Mouse (Mus musculus) cerebellum, postnatal 36 days (tissue): ENCODE measurements around the gene Pigl.
A peak's percentile ranks its signal among the peaks of the same experiment; 100 is the strongest.

Experiments used
- DNase-seq, 2 experiments: peaks; one replicate each; pipeline ENCODE4 v3.0.0; 2021 to 2022; ENCODE audit warnings: mixed read lengths in 2 of 2

Pigl gene

GRCm38 (mm10) chr11:62537089-62537488 is 78.8 kb downstream of the Pigl start:
- no peak for DNase-seq

GRCm38 (mm10) chr11:62537590-62537989 is 79.3 kb downstream of the Pigl start:
- peak in 1 of 2 experiments; percentile 16 for DNase-seq

- peak; percentile 58 to 62 for DNase-seq
These were observed 80.2 kb downstream of the Pigl start for GRCm38 (mm10) chr11:62538321-62539088.

GRCm38 (mm10) chr11:62539089-62539890 is 81.0 kb downstream of the Pigl start, which contains the start of gene Cenpv:
TSS of gene Cenpv (minus strand) at chr11:62539261.
- DNase-seq, result peak; percentile 84 to 85

GRCm38 (mm10) chr11:62540167-62540566 is 81.9 kb downstream of the Pigl start:
- no peak for DNase-seq

GRCm38 (mm10) chr11:62540969-62541368 is 82.7 kb downstream of the Pigl start:
- DNase-seq, result no peak

GRCm38 (mm10) chr11:62541581-62541980 is 83.3 kb downstream of the Pigl start:
- no peak for DNase-seq

GRCm38 (mm10) chr11:62543991-62544390 is 85.7 kb downstream of the Pigl start:
- no peak for DNase-seq

GRCm38 (mm10) chr11:62549782-62550181 is 91.5 kb downstream of the Pigl start:
- peak; percentile 67 to 74 for DNase-seq

GRCm38 (mm10) chr11:62550227-62550685 is 92.0 kb downstream of the Pigl start:
- peak; percentile 44 to 63 for DNase-seq

GRCm38 (mm10) chr11:62550727-62551225 is 92.5 kb downstream of the Pigl start, which contains the start of gene Ubb:
TSS of gene Ubb (plus strand) at chr11:62551171.
- DNase-seq, result peak; percentile 99

GRCm38 (mm10) chr11:62551226-62552119 is 93.2 kb downstream of the Pigl start:
- DNase-seq, result peak; percentile 92

GRCm38 (mm10) chr11:62553186-62553585 is 94.9 kb downstream of the Pigl start:
- DNase-seq, result no peak

- DNase-seq, result no peak
These were observed 95.4 kb downstream of the Pigl start for GRCm38 (mm10) chr11:62553633-62554032.

GRCm38 (mm10) chr11:62554163-62554855 is 96.0 kb downstream of the Pigl start:
- DNase-seq, result no peak

- no peak for DNase-seq
These were observed 96.8 kb downstream of the Pigl start for GRCm38 (mm10) chr11:62554934-62555517.

GRCm38 (mm10) chr11:62555896-62556412 is 97.7 kb downstream of the Pigl start:
- DNase-seq, result no peak

GRCm38 (mm10) chr11:62557205-62557604 is 98.9 kb downstream of the Pigl start:
- DNase-seq, result no peak

- DNase-seq, result no peak
These were observed 99.9 kb downstream of the Pigl start for GRCm38 (mm10) chr11:62558152-62558551.

GRCm38 (mm10) chr11:62558961-62559646 is 100.8 kb downstream of the Pigl start:
- DNase-seq, result no peak
